1 mouse cellular context compared by ENCODE assay signal in the genomic region with DNA sequence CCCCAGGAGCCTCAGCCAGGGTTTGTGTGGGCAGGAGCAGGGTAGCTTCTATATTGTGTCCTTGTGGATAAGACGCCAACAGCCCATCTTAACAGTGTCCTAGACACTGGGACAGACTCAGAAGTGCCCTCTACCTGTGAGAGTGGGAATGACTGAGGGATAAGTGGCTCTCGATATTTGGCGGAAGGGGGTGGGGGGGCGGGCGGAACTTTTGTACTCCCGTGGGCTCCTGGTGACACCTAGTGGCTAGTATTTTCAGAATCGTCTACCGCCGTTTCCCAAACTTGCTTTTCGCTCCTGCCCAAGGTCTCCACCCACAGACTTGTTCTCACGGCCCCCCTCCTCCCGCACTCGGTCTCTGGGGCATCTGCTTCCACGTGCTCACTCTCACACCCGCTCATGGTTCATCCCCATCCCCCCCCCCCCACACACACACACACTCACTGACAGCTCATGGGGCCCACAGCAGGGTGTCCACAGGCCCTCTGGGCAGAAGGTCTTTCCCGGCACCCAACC.
TF ChIP-seq lines count a peak whose summit lies in the region.

No protein-coding gene starts in this region.

TF ChIP-seq in CH12.LX, 34 proteins besides CTCF, POLR2A, EP300 and RAD21:
- TF ChIP-seq MAFK (IDR thresholded peaks at IDR 0.05; ENCODE audit: insufficient replicate concordance, low read length) (no peak), MAZ (IDR thresholded peaks at IDR 0.05; ENCODE audit: low read depth, low read length) (peak; percentile 48; the same call in 1 of the 2 replicates), ZC3H11A (IDR thresholded peaks at IDR 0.05; ENCODE audit: low read depth, low read length) (peak; percentile 37), BHLHE40 (IDR thresholded peaks at IDR 0.05; ENCODE audit: low read depth, low read length) (0 out of 2 replicates have a peak, but pooled peaks have one; percentile 31), SMC3 (IDR thresholded peaks at IDR 0.05; ENCODE audit: low read depth, low read length) (peak; percentile 72)
